Mouse (Mus musculus) stomach, postnatal 0 days (tissue): Measurements from ENCODE around the gene Sgsm3. TPM values are rescaled to one million over a fixed set of nuclear protein-coding genes. Genes with fewer than 3 reads are reported as not detected.

Experiments
- ATAC-seq: fragments of 200-750 bp; cut with Nextera tagmentation; 2 replicates; pipeline ENCODE4 v1.8.0; 2017; ENCODE audit not compliant: low FRiP score, low TSS enrichment
- DNase-seq: peaks from one replicate; pipeline ENCODE4 v3.0.0-alpha.2; 2016; ENCODE audit warnings: low spot score
- H3K27ac ChIP-seq: fragments of 300-500 bp; sonication (generic); replicated peaks from 2 replicates; pipeline ENCODE4 v1.5.1; 2014; ENCODE audit warnings: mild to moderate bottlenecking, control low read depth
- H3K27me3 ChIP-seq: fragments of 300-500 bp; sonication (generic); 2 replicates; pipeline ENCODE4 v1.6.1; 2014; ENCODE audit warnings: low read length; ENCODE audit not compliant: control insufficient read depth, insufficient read depth
- H3K36me3 ChIP-seq: fragments of 300-500 bp; sonication (generic); 2 replicates; pipeline ENCODE4 v1.6.1; 2014; ENCODE audit warnings: low read length, mixed read lengths; ENCODE audit not compliant: control insufficient read depth, insufficient read depth
- H3K4me1 ChIP-seq: fragments of 300-500 bp; sonication (generic); replicated peaks from 2 replicates; pipeline ENCODE4 v1.6.1; 2014; ENCODE audit warnings: antibody characterized with exemption; ENCODE audit not compliant: control insufficient read depth, insufficient read depth
- H3K4me2 ChIP-seq: fragments of 300-500 bp; sonication (generic); replicated peaks from 2 replicates; pipeline ENCODE4 v1.6.1; 2014; ENCODE audit warnings: low read depth, mild to moderate bottlenecking, control low read depth, moderate library complexity
- H3K4me3 ChIP-seq: fragments of 300-500 bp; sonication (generic); 2 replicates; pipeline ENCODE4 v1.5.1; 2014; ENCODE audit warnings: low read depth, low read length, control low read depth
- H3K9ac ChIP-seq: fragments of 300-500 bp; sonication (generic); 2 replicates; pipeline ENCODE4 v1.6.1; 2014; ENCODE audit warnings: mild to moderate bottlenecking, low read length, control low read depth, mixed read lengths
- H3K9me3 ChIP-seq: fragments of 300-500 bp; sonication (generic); 2 replicates; pipeline ENCODE4 v1.6.1; 2016; ENCODE audit warnings: low read length; ENCODE audit not compliant: control insufficient read depth
- CTCF ChIP-seq: IDR thresholded peaks from 2 replicates; pipeline ENCODE4 v1.5.1; 2016; ENCODE audit warnings: antibody characterized with exemption, low read depth, mild to moderate bottlenecking, moderate library complexity
- EP300 ChIP-seq: optimal IDR thresholded peaks from 2 replicates; pipeline ENCODE3; 2016; ENCODE audit warnings: antibody characterized with exemption
- WGBS: fragments of 180-500 bp; shearing (Covaris S2); extraction: QIAGEN DNeasy Blood & Tissue Kit; methylation state at CpG from one replicate; pipeline ENCODE4 v1.1.7; 2014; 5-methylcytosine and 5-hydroxymethylcytosine counted together
- polyA plus RNA-seq: library from polyadenylated mRNA; unstranded; fragments of >200 nt; fragmentation: Nextera tagmentation; extraction: Ambion mirVana; gene quantifications from 2 replicates; pipeline ENCODE4 v1.2.1, GENCODE M21; 2015

Sgsm3 gene
- polyA plus RNA-seq, 1 experiment from 2014 or later: 44.8 TPM

- H3K4me1 ChIP-seq: 0 out of 2 replicates have a peak, but pooled peaks cover 2% of the 10 kb centered on the region
- no peak for TF ChIP-seq CTCF
- DNase-seq: peak; percentile 47
- ATAC-seq: peak; percentile 78
- no peaks in the 10 kb centered on the region for H3K9me3 ChIP-seq
- peak overlapping the region; percentile 74 for H3K27ac ChIP-seq
- no peak overlapping the region for H3K9ac ChIP-seq
- H3K36me3 ChIP-seq: no peaks in the 10 kb centered on the region
- no peaks in the 10 kb centered on the region for H3K27me3 ChIP-seq
- H3K4me2 ChIP-seq: no peak overlapping the region; the same call in 1 of the 2 replicates
- H3K4me3 ChIP-seq: no peak overlapping the region
- WGBS: 35% methylated on average over 2 of the region's 2 CpGs
Measured at GRCm38 (mm10) chr15:80983264-80983663, 5.7 kb downstream of the Sgsm3 start.

DNA sequence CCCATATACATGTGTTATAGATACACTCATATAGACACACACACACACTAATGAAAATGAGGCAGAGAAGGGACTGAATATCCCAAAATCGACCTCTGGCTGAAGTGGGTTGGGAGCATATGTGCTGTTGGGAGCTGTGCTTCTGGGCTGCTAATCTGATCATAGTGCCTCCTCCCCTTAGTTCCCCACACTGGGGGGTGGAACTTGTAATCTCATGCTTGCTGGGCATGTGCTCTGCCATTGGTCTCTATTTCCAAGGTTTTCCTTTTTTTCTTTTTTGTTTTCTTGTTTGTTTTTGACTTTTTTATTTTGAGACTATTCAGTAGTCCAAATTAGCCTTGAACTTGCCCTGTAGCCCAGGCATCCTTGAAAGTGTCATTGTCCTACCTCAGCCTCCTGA lies 10.8 kb downstream of the Sgsm3 start:
- Histone ChIP-seq H3K4me2 (no peak overlapping the region), H3K4me1 (no peaks in the 10 kb centered on the region), H3K9me3 (no peaks in the 10 kb centered on the region), H3K27ac (peak overlapping the region; percentile 84; the same call in 1 of the 2 replicates), H3K9ac (no peak overlapping the region), H3K36me3 (no peaks in the 10 kb centered on the region), H3K4me3 (no peak overlapping the region), H3K27me3 (no peaks in the 10 kb centered on the region)
- WGBS: 26% methylated on average over 1 of the region's 1 CpGs
- no peak for ATAC-seq
- TF ChIP-seq CTCF (no peak), EP300 (no peak)
- no peak for DNase-seq

DNA sequence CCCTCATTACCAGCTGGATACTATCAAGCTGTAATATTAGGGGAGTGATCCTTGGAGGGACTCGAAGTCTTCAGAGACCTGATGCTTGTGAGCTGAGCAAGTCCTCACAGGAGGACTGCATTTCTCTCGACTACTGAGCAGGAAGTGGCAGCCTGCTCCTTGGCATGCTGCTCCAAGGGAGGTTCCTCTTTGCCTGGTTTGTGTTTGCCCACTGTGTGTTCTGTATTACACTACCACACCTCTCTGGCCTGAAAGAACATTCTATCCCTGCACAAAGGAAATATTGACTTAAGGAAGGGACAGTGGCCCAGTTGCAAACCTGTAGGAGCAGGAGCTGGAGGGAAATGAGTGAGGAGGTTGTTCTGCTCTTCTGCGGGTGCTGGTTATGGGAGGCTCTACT lies 12.1 kb downstream of the Sgsm3 start:
- no peaks in the 10 kb centered on the region for H3K36me3 ChIP-seq
- no peaks in the 10 kb centered on the region for H3K27me3 ChIP-seq
- no peaks in the 10 kb centered on the region for H3K9me3 ChIP-seq
- peak overlapping the region; percentile 93 for H3K27ac ChIP-seq
- WGBS: 35% methylated on average over 3 of the region's 3 CpGs
- H3K9ac ChIP-seq: no peak overlapping the region
- peak; percentile 82 for DNase-seq
- no peaks in the 10 kb centered on the region for H3K4me1 ChIP-seq
- ATAC-seq: peak; percentile 96
- H3K4me2 ChIP-seq: no peak overlapping the region; the same call in 1 of the 2 replicates
- no peak overlapping the region for H3K4me3 ChIP-seq
- TF ChIP-seq EP300 (peak; percentile 58), CTCF (no peak; the same call in 1 of the 2 replicates)

GRCm38 (mm10) chr15:80994959-80995358 lies 17.4 kb downstream of the Sgsm3 start:
- WGBS: 80% methylated on average over 5 of the region's 5 CpGs
- DNase-seq (no peak), ATAC-seq (no peak)
- Histone ChIP-seq H3K27me3 (no peaks in the 10 kb centered on the region), H3K4me2 (no peak overlapping the region), H3K4me3 (no peak overlapping the region), H3K36me3 (no peaks in the 10 kb centered on the region), H3K27ac (no peak overlapping the region), H3K4me1 (no peaks in the 10 kb centered on the region; the same call in 1 of the 2 replicates), H3K9ac (no peak overlapping the region), H3K9me3 (no peaks in the 10 kb centered on the region)
- TF ChIP-seq CTCF (no peak), EP300 (no peak)

- Histone ChIP-seq H3K27me3 (no peaks in the 10 kb centered on the region), H3K27ac (peak overlapping the region; percentile 53), H3K4me3 (no peak overlapping the region), H3K4me1 (no peaks in the 10 kb centered on the region; the same call in 1 of the 2 replicates), H3K9me3 (no peaks in the 10 kb centered on the region), H3K4me2 (no peak overlapping the region), H3K9ac (no peak overlapping the region), H3K36me3 (no peaks in the 10 kb centered on the region)
- ATAC-seq (no peak), DNase-seq (no peak)
- WGBS: 50% methylated on average over 6 of the region's 6 CpGs
- TF ChIP-seq CTCF: no peak
Measured at GRCm38 (mm10) chr15:80996090-80996835, 18.7 kb downstream of the Sgsm3 start.

DNA sequence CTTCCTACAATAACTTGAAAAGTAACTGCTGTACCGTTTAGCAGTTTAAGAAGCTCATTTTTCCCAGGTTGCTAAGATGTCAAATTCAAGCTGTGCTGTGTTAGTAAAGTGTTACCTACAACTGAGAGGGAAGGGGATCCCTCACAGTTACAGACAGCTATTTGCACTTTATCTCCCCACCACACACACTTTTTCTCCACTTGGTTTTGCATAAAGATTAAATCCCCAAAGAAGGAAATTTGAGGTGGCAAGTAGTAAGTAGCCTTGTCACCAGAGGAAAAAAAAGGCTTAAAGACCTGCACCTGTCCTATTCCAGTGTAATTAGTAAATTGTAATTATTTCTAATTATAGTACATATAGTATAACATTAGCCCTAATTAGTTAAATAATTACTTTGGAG lies 19.5 kb downstream of the Sgsm3 start:
- WGBS: 16% methylated on average over 1 of the region's 1 CpGs

More for the DNA sequence above, 19.5 kb downstream of the Sgsm3 start:
- no peak overlapping the region for H3K4me3 ChIP-seq
- H3K9me3 ChIP-seq: no peaks in the 10 kb centered on the region
- ATAC-seq (no peak), DNase-seq (no peak)
- no peak overlapping the region for H3K4me2 ChIP-seq
- no peaks in the 10 kb centered on the region; the same call in 1 of the 2 replicates for H3K4me1 ChIP-seq
- H3K27me3 ChIP-seq: no peaks in the 10 kb centered on the region
- peak overlapping the region; percentile 53; the same call in 1 of the 2 replicates for H3K27ac ChIP-seq
- no peaks in the 10 kb centered on the region for H3K36me3 ChIP-seq
- TF ChIP-seq EP300: no peak
- no peak for TF ChIP-seq CTCF
- no peak overlapping the region for H3K9ac ChIP-seq
